Mouse (Mus musculus) neural tube, embryonic 12.5 days (tissue): ENCODE measurements around the gene Rnf207. TPM values are rescaled to one million over a fixed set of nuclear protein-coding genes. Genes with fewer than 3 reads are reported as not detected.

ENCODE experiments used
- ATAC-seq: fragments of 200-750 bp; cut with Nextera tagmentation; 2 replicates; pipeline ENCODE4 v1.8.0; 2017; ENCODE audit warnings: low read depth, mild to moderate bottlenecking, moderate TSS enrichment, moderate library complexity; ENCODE audit not compliant: low FRiP score
- H3K27ac ChIP-seq: fragments of 300-500 bp; sonication (generic); 2 replicates; pipeline ENCODE4 v1.5.1; 2016
- H3K27me3 ChIP-seq: fragments of 300-500 bp; sonication (generic); replicated peaks from 2 replicates; pipeline ENCODE4 v1.6.1; 2016; ENCODE audit warnings: mild to moderate bottlenecking
- H3K36me3 ChIP-seq: fragments of 300-500 bp; sonication (generic); 2 replicates; pipeline ENCODE4 v1.6.1; 2016; ENCODE audit warnings: mild to moderate bottlenecking
- H3K4me1 ChIP-seq: fragments of 300-500 bp; sonication (generic); 2 replicates; pipeline ENCODE4 v1.6.1; 2016
- H3K4me2 ChIP-seq: fragments of 300-500 bp; sonication (generic); replicated peaks from 2 replicates; pipeline ENCODE4 v1.6.1; 2016; ENCODE audit warnings: mild to moderate bottlenecking
- H3K4me3 ChIP-seq: fragments of 300-500 bp; sonication (generic); 2 replicates; pipeline ENCODE4 v1.5.1; 2016
- H3K9ac ChIP-seq: fragments of 300-500 bp; sonication (generic); 2 replicates; pipeline ENCODE4 v1.6.1; 2016; ENCODE audit warnings: mild to moderate bottlenecking
- H3K9me3 ChIP-seq: fragments of 300-500 bp; sonication (generic); 2 replicates; pipeline ENCODE4 v1.6.1; 2016; ENCODE audit warnings: mild to moderate bottlenecking
- WGBS: fragments of 180-500 bp; shearing (Covaris S2); methylation state at CpG from one replicate; pipeline ENCODE4 v1.1.7; 2016; 5-methylcytosine and 5-hydroxymethylcytosine counted together
- polyA plus RNA-seq: library from polyadenylated mRNA; unstranded; fragments of >200 nt; fragmentation: Nextera tagmentation; extraction: Ambion mirVana; gene quantifications from 2 replicates; pipeline ENCODE4 v1.2.1, GENCODE M21; 2016

Gene Rnf207
- polyA plus RNA-seq, 1 experiment from 2014 or later = 7.3 TPM

DNA sequence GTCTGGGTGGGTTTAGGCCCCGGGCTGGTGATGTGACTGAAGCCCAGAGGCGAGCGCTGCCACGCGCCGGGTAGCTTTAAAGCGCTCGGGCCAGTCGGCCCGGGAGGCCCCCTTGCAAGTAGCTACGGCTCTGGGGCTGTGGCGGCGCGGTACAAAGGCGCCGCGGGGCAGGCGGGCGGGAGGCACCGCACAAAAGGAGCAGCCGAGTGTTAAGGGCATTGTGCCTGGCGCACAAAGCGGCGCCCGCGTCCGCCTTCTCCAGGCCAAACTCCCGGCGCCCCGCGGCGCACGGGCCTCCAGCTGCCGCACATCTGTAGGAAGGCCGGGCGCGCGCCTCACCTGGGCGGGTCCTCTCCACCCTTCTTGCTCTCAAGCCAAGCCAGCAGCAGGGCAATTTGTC lies 28.4 kb downstream of the Rnf207 start:
- peak overlapping the region; percentile 19 for H3K4me3 ChIP-seq
- WGBS = 1% methylated on average over 39 of the region's 39 CpGs
- H3K27ac ChIP-seq = 0 out of 2 replicates have a peak overlapping the region, but pooled peaks have one; percentile 17
- H3K4me2 ChIP-seq = peak overlapping the region; percentile 66
- H3K9ac ChIP-seq = peak overlapping the region; percentile 54
- no peaks in the 10 kb centered on the region for H3K9me3 ChIP-seq
- no peaks in the 10 kb centered on the region for H3K36me3 ChIP-seq
- peaks cover 78% of the 10 kb centered on the region for H3K4me1 ChIP-seq
- peaks cover 83% of the 10 kb centered on the region for H3K27me3 ChIP-seq
- ATAC-seq = peak; percentile 30

DNA sequence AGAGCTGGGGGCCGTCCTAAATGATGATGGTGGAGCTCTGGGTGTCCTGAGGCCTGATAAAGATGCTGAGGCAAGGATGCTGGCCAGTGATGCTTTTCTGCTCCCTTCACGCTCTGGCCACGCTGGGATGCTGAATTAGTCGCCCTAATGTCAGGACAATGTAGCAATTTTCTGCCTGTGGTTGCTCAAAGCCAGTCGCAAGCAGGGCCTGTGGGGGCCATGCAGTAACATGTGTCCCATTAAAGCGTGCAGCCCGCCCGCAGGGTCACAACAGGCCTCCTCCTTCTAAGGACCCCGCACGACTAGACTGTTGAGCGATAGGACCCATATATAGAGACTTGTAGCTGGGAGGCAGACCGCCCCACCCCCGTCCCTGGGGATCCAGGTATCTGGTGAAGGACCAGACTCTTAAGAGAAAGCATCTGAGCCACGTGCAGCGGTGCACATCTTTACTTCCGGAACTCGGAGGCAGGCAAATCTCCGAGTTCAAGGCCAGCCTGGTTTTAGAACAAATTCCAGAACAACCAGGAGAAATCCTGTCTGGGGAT lies 30.3 kb downstream of the Rnf207 start:
- Histone ChIP-seq H3K36me3 (no peaks in the 10 kb centered on the region), H3K27me3 (peaks cover 90% of the 10 kb centered on the region), H3K4me2 (peak overlapping the region; percentile 62), H3K27ac (no peak overlapping the region), H3K9me3 (no peaks in the 10 kb centered on the region), H3K9ac (no peak overlapping the region), H3K4me1 (peaks cover 74% of the 10 kb centered on the region), H3K4me3 (no peak overlapping the region)
- ATAC-seq = no peak
- WGBS = 24% methylated on average over 18 of the region's 18 CpGs

DNA sequence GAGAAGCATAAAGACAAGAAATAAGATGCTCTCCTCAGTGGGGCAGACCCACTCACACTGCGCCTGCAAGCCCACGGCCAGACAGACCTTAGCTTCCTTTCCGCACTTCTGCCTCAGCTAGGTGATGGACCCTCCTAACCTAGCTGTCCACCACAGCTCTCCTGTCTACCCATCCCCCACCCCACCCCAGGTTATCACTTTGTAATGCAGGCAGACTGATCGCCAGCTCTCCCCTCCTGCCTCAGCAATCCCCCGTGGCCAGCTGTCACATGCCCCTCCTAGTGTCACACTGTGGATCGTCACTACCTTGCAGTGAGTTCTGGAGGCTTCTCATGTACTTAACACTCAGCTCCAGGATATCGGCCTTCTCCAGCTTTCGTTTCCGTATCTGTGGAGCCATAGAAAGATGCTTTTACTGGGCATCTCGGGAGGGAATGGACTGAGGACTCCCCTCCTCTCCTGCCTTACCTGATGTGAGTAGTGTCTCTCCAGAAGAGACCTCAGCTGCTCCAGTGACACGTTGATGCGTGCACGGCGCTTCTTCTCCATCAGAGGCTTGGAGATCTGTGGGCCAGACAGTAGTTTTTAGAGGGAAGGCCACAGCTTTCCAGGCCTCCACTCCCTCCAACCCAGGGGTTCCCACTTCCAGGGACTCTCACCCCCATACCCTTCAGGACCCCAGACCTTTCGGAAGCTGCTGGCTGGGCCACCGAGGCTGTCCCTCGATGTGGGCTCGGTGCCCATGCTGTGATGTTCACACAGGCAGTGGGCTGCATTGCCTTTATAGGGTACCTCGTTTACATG lies 31.3 kb downstream of the Rnf207 start:
- Histone ChIP-seq H3K27ac (no peak overlapping the region), H3K4me1 (peaks cover 73% of the 10 kb centered on the region), H3K27me3 (peaks cover 91% of the 10 kb centered on the region), H3K4me2 (peak overlapping the region; percentile 62), H3K9ac (0 out of 2 replicates have a peak overlapping the region, but pooled peaks have one; percentile 26), H3K36me3 (no peaks in the 10 kb centered on the region), H3K4me3 (no peak overlapping the region), H3K9me3 (no peaks in the 10 kb centered on the region)
- 4% methylated on average over 19 of the region's 19 CpGs for WGBS
- ATAC-seq = no peak

DNA sequence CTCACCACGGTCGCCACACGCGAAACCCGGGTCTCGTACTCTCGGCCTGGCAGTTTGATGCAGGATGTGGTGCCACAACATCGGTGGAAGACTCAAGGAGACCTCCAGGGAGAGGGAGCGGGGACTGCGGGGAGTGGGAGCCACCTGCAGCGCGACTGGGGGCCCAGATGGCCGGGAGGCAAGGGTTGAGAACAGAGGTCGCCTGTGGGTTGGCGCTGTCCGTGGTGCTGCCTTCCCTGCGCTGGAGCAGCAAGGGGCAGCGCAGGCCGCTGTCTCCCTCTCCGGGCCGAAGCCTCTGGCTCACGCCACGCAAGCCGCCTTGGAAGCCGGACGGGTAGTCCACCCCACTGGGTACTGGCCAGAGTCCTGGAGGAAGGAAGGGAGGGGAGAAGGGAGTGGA lies 31.9 kb downstream of the Rnf207 start:
- Histone ChIP-seq H3K4me2 (peak overlapping the region; percentile 62), H3K4me3 (peak overlapping the region; percentile 29; the same call in 1 of the 2 replicates), H3K27ac (no peak overlapping the region), H3K9ac (0 out of 2 replicates have a peak overlapping the region, but pooled peaks have one; percentile 26), H3K36me3 (no peaks in the 10 kb centered on the region), H3K9me3 (no peaks in the 10 kb centered on the region), H3K4me1 (peaks cover 67% of the 10 kb centered on the region), H3K27me3 (peaks cover 92% of the 10 kb centered on the region)
- WGBS = 1% methylated on average over 26 of the region's 26 CpGs
- no peak for ATAC-seq

DNA sequence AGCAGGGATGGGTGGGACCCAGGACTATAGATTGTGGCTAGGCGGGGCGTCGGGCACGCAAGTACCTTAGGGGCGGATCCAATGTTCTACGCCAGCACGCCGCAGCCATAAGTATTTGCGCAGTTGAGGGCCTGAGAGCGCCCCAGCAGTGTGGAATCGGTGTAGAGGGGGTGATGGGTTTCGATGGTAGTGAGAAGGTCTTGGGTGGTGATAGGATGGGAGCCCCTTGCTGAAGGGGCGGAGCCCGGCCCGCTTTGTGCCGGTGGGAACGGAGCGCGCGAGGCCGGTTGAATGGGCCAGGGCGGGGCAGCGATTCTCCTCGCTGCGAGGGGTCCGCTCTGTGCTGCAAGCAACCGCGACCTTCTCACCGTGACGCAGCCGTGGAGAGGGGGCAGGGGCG lies 32.6 kb downstream of the Rnf207 start:
- WGBS = under 1% methylated on average over 32 of the region's 32 CpGs
- Histone ChIP-seq H3K27me3 (peaks cover 92% of the 10 kb centered on the region), H3K36me3 (no peaks in the 10 kb centered on the region), H3K4me2 (peak overlapping the region; percentile 62), H3K4me1 (peaks cover 60% of the 10 kb centered on the region), H3K27ac (no peak overlapping the region), H3K9me3 (no peaks in the 10 kb centered on the region), H3K4me3 (peak overlapping the region; percentile 29), H3K9ac (peak overlapping the region; percentile 21; the same call in 1 of the 2 replicates)
- ATAC-seq = 0 out of 2 replicates have a peak, but pooled peaks have one; percentile 26

DNA sequence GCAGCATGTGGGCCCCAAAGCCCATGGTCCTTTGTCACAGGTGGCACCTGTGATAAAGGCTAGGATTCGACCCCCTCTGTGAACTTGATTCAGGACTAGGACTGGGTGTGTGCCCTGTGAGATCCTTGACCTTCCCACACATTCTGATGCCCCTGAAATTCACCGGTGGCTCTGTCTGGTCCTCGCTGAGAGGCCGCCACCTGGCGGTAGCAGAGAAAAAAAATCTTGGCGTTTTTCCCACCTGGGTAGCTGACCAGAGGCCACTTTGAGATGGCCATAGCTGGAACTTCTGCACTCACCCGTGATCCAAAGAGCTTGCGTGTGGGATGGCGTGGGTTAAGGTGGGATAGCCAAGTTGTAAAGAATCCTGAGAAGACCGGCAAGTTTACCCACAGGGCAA lies 33.3 kb downstream of the Rnf207 start:
- Histone ChIP-seq H3K27me3 (peaks cover 92% of the 10 kb centered on the region), H3K4me3 (no peak overlapping the region), H3K4me2 (no peak overlapping the region), H3K9ac (no peak overlapping the region), H3K4me1 (peaks cover 53% of the 10 kb centered on the region), H3K9me3 (no peaks in the 10 kb centered on the region), H3K36me3 (no peaks in the 10 kb centered on the region), H3K27ac (no peak overlapping the region)
- 3% methylated on average over 10 of the region's 10 CpGs for WGBS
- ATAC-seq = no peak

DNA sequence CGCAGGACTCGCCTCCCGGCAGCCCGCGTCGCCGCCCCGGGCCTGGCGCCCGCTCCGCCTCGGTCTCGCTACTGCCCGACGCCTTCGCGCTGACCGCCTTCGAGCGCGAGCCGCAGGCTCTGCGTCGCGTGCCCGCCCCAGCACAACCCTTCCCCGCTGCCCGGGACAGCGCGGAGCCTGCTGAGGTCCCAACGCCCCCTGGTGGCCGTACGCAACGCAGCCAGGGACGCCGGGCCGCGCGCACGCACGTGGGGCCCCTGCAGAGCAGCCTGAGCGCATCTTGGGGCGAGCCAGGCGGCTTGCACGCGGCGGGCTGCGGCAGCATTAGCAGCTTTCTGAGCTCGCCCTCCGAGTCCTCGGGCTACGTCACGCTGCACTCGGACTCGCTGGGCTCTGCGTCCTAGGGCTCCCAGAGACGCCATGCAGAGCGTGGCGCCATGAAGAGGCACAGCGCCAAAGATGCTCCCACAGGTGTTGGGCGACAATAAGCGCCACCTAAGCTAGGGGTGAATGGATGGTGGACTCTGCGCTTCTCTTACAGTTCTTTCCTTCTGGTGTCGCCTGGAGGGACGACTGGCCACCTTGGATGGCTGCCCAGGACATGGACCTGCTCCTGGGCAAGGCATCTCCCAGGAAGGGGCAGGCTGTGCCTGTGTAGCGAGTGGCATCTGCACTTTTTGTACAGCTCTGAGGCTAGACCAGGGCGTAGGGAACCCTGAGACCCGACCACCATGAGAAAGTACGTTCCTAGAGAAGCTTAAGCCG lies 35.4 kb downstream of the Rnf207 start:
- 5% methylated on average over 70 of the region's 70 CpGs for WGBS
- H3K9me3 ChIP-seq = no peaks in the 10 kb centered on the region
- H3K4me1 ChIP-seq = peaks cover 40% of the 10 kb centered on the region
- H3K27ac ChIP-seq = no peak overlapping the region
- peak overlapping the region; percentile 62 for H3K4me2 ChIP-seq
- H3K36me3 ChIP-seq = no peaks in the 10 kb centered on the region
- H3K27me3 ChIP-seq = peaks cover 96% of the 10 kb centered on the region
- 0 out of 2 replicates have a peak overlapping the region, but pooled peaks have one; percentile 42 for H3K9ac ChIP-seq
- ATAC-seq = peak; percentile 51
- H3K4me3 ChIP-seq = peak overlapping the region; percentile 32

DNA sequence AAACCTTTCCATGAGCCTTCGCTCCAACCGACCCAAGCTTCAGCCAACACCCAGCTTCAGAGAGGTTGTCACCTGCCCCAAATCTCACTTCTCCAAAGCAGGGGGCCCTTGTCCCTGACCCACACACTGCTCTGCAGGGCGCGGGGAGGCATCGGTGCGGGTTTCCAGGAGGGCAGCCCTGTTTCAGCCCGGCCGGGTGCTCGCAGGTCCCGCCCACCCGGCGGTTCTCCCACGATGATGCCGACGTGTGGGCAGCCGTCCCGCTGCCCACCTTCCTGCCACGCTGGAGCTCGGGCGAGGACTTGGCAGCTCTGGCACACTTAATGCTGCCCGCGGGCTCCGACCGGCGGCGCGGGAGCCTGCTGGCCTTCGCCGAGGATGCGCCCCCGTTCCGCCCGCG lies 36.1 kb downstream of the Rnf207 start:
- Histone ChIP-seq H3K9ac (0 out of 2 replicates have a peak overlapping the region, but pooled peaks have one; percentile 42), H3K4me1 (peaks cover 33% of the 10 kb centered on the region), H3K9me3 (no peaks in the 10 kb centered on the region), H3K4me3 (peak overlapping the region; percentile 32), H3K4me2 (peak overlapping the region; percentile 62), H3K27ac (no peak overlapping the region), H3K36me3 (no peaks in the 10 kb centered on the region), H3K27me3 (peaks cover 90% of the 10 kb centered on the region)
- WGBS = 16% methylated on average over 33 of the region's 34 CpGs
- ATAC-seq = no peak

DNA sequence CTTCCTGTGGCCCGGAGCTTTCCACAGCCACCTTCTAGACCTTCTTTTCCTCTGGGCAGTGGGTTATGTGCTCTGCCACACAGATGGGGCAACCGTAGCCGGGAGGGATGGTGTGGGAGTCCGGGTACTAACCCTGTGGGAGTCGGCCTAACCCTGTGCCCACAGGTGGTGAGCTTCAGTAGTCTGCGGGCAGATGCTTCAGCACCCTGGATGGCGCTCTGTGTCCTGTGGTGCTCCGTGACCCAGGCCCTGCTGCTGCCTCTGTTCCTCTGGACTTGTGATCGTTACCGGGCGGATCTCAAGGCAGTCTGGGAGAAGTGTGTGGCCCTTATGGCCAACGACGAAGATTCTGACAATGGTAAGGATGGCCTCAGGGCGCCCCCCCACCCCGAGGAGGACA lies 37.2 kb downstream of the Rnf207 start:
- Histone ChIP-seq H3K9ac (no peak overlapping the region), H3K27ac (no peak overlapping the region), H3K9me3 (no peaks in the 10 kb centered on the region), H3K4me3 (no peak overlapping the region), H3K36me3 (no peaks in the 10 kb centered on the region), H3K4me1 (peaks cover 23% of the 10 kb centered on the region), H3K27me3 (peaks cover 85% of the 10 kb centered on the region), H3K4me2 (no peak overlapping the region)
- no peak for ATAC-seq
- 59% methylated on average over 15 of the region's 15 CpGs for WGBS

DNA sequence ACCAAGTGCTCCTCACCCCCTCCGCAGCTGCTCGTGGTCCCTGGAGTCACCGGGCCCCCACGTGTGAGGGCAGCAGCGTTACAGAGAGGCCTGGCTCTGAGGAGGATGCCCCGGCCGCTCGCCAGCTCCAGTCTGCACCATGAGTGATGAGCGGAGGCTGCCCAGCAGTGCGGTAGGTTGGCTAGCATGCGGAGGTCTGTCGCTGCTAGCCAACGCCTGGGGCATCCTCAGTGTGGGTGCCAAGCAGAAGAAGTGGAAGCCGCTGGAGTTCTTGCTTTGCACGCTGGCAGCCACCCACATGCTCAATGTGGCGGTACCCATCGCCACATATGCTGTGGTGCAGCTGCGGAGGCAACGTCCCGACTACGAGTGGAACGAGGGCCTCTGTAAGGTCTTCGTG lies 39.8 kb downstream of the Rnf207 start:
- no peak for ATAC-seq

DNA sequence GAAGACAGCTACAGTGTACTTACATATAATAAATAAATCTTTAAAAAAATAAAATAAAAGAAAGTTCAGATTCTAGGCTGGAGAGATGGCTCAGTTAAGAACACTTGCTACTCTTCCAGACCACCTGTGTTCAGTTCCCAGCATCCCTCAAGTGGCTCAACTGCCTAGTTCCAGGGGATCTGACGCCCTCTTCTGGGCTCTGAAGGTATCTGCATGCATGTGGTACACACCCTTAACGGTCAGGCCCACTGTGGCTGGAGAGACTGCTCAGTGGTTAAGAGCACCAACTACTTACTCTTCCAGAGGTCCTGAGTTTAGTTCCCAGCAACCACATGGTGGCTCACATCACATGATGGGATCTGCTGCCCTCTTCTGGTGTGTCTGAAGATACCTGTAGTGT lies 40.9 kb downstream of the Rnf207 start:
- Histone ChIP-seq H3K27ac (no peak overlapping the region), H3K36me3 (no peaks in the 10 kb centered on the region), H3K4me3 (no peak overlapping the region), H3K9me3 (no peaks in the 10 kb centered on the region), H3K4me1 (peaks cover 26% of the 10 kb centered on the region), H3K9ac (no peak overlapping the region), H3K27me3 (peaks cover 83% of the 10 kb centered on the region), H3K4me2 (no peak overlapping the region)
- no peak for ATAC-seq
- WGBS = 75% methylated on average over 2 of the region's 2 CpGs

More for the DNA sequence above, 39.8 kb downstream of the Rnf207 start:
- H3K4me3 ChIP-seq = no peak overlapping the region
- no peaks in the 10 kb centered on the region for H3K36me3 ChIP-seq
- 88% methylated on average over 23 of the region's 23 CpGs for WGBS
- H3K9ac ChIP-seq = no peak overlapping the region
- H3K27ac ChIP-seq = no peak overlapping the region
- no peak overlapping the region for H3K4me2 ChIP-seq
- H3K27me3 ChIP-seq = peaks cover 85% of the 10 kb centered on the region
- H3K4me1 ChIP-seq = peaks cover 24% of the 10 kb centered on the region
- no peaks in the 10 kb centered on the region for H3K9me3 ChIP-seq
